Mouse (Mus musculus): Measurements from ENCODE around the gene Bbs12. TPM values are rescaled to one million over a fixed set of nuclear protein-coding genes. Genes with fewer than 3 reads are reported as not detected.
A peak's percentile ranks its signal among the peaks of the same experiment; 100 is the strongest.

Bbs12 gene
- polyA plus RNA-seq, 1 experiment from 2014 or later = 9.8 TPM

- no peak for ATAC-seq (ENCODE audit: insufficient number of reproducible peaks, insufficient read depth, low FRiP score, low TSS enrichment, low read depth)
- 71% methylated on average over 7 of the region's 7 CpGs for WGBS
Observed at GRCm38 (mm10) chr3:37290881-37291541, 21.3 kb upstream of the Bbs12 start.

GRCm38 (mm10) chr3:37291929-37292328 is 20.4 kb upstream of the Bbs12 start:
- Histone ChIP-seq H3K4me1 (replicated peaks) (no peaks in the 10 kb centered on the region), H3K4me3 (replicated peaks) (no peak overlapping the region), H3K36me3 (no peaks in the 10 kb centered on the region), H3K4me2 (no peak overlapping the region), H3K27me3 (no peaks in the 10 kb centered on the region), H3K9me3 (no peaks in the 10 kb centered on the region), H3K9ac (replicated peaks) (no peak overlapping the region), H3K27ac (no peak overlapping the region)
- 64% methylated on average over 2 of the region's 2 CpGs for WGBS
- ATAC-seq (ENCODE audit: insufficient number of reproducible peaks, insufficient read depth, low FRiP score, low TSS enrichment, low read depth) = no peak

More at GRCm38 (mm10) chr3:37290881-37291541, 21.3 kb upstream of the Bbs12 start:
- Histone ChIP-seq H3K36me3 (no peaks in the 10 kb centered on the region), H3K9me3 (no peaks in the 10 kb centered on the region), H3K27me3 (no peaks in the 10 kb centered on the region), H3K4me2 (no peak overlapping the region), H3K4me3 (replicated peaks) (no peak overlapping the region), H3K27ac (no peak overlapping the region), H3K4me1 (replicated peaks) (no peaks in the 10 kb centered on the region), H3K9ac (replicated peaks) (no peak overlapping the region)

- no peak overlapping the region for H3K4me3 ChIP-seq (replicated peaks)
- no peaks in the 10 kb centered on the region for H3K9me3 ChIP-seq
- H3K27ac ChIP-seq = no peak overlapping the region
- H3K9ac ChIP-seq (replicated peaks) = no peak overlapping the region
- no peak overlapping the region for H3K4me2 ChIP-seq
- ATAC-seq (ENCODE audit: insufficient number of reproducible peaks, insufficient read depth, low FRiP score, low TSS enrichment, low read depth) = no peak
- H3K4me1 ChIP-seq (replicated peaks) = no peaks in the 10 kb centered on the region
- no peaks in the 10 kb centered on the region for H3K27me3 ChIP-seq
- WGBS = 68% methylated on average over 2 of the region's 2 CpGs
- H3K36me3 ChIP-seq = no peaks in the 10 kb centered on the region
Observed at GRCm38 (mm10) chr3:37292654-37293053, 19.7 kb upstream of the Bbs12 start.

GRCm38 (mm10) chr3:37299470-37299869 is 12.9 kb upstream of the Bbs12 start:
- no peak overlapping the region for H3K4me2 ChIP-seq
- H3K4me1 ChIP-seq (replicated peaks) = no peaks in the 10 kb centered on the region
- H3K27ac ChIP-seq = no peak overlapping the region
- no peak overlapping the region for H3K9ac ChIP-seq (replicated peaks)
- ATAC-seq (ENCODE audit: insufficient number of reproducible peaks, insufficient read depth, low FRiP score, low TSS enrichment, low read depth) = no peak
- no peaks in the 10 kb centered on the region for H3K27me3 ChIP-seq
- H3K9me3 ChIP-seq = no peaks in the 10 kb centered on the region
- no peak overlapping the region for H3K4me3 ChIP-seq (replicated peaks)
- no peaks in the 10 kb centered on the region for H3K36me3 ChIP-seq
- 80% methylated on average over 3 of the region's 3 CpGs for WGBS

- no peak overlapping the region for H3K4me3 ChIP-seq (replicated peaks)
- H3K9me3 ChIP-seq = peaks cover 6% of the 10 kb centered on the region; the same call in 1 of the 2 replicates
- no peaks in the 10 kb centered on the region for H3K27me3 ChIP-seq
- H3K9ac ChIP-seq (replicated peaks) = no peak overlapping the region
- no peaks in the 10 kb centered on the region for H3K36me3 ChIP-seq
- 43% methylated on average over 12 of the region's 12 CpGs for WGBS
- no peak overlapping the region for H3K27ac ChIP-seq
- H3K4me2 ChIP-seq = no peak overlapping the region
- no peaks in the 10 kb centered on the region for H3K4me1 ChIP-seq (replicated peaks)
- ATAC-seq (ENCODE audit: insufficient number of reproducible peaks, insufficient read depth, low FRiP score, low TSS enrichment, low read depth) = no peak
Observed at GRCm38 (mm10) chr3:37302685-37303084, 9.7 kb upstream of the Bbs12 start.

GRCm38 (mm10) chr3:37303392-37304139 is 8.8 kb upstream of the Bbs12 start:
- H3K9ac ChIP-seq (replicated peaks) = no peak overlapping the region
- no peaks in the 10 kb centered on the region for H3K36me3 ChIP-seq
- H3K4me3 ChIP-seq (replicated peaks) = no peak overlapping the region
- H3K9me3 ChIP-seq = peaks cover 6% of the 10 kb centered on the region; the same call in 1 of the 2 replicates
- ATAC-seq (ENCODE audit: insufficient number of reproducible peaks, insufficient read depth, low FRiP score, low TSS enrichment, low read depth) = no peak
- WGBS = 79% methylated on average over 8 of the region's 8 CpGs
- no peak overlapping the region for H3K27ac ChIP-seq
- no peak overlapping the region for H3K4me2 ChIP-seq
- H3K4me1 ChIP-seq (replicated peaks) = no peaks in the 10 kb centered on the region
- H3K27me3 ChIP-seq = no peaks in the 10 kb centered on the region

GRCm38 (mm10) chr3:37311897-37312369 is 421 bp upstream of the Bbs12 start:
- peak overlapping the region; percentile 86 for H3K9ac ChIP-seq (replicated peaks)
- H3K4me3 ChIP-seq (replicated peaks) = peak overlapping the region; percentile 80
- peak overlapping the region; percentile 85; the same call in 1 of the 2 replicates for H3K27ac ChIP-seq
- WGBS = 2% methylated on average over 10 of the region's 10 CpGs
- peaks cover 8% of the 10 kb centered on the region; the same call in 1 of the 2 replicates for H3K4me1 ChIP-seq (replicated peaks)
- H3K36me3 ChIP-seq = no peaks in the 10 kb centered on the region; the same call in 1 of the 2 replicates
- no peaks in the 10 kb centered on the region for H3K27me3 ChIP-seq
- H3K9me3 ChIP-seq = no peaks in the 10 kb centered on the region
- no peak; the same call in 1 of the 2 replicates for ATAC-seq (ENCODE audit: insufficient number of reproducible peaks, insufficient read depth, low FRiP score, low TSS enrichment, low read depth)
- H3K4me2 ChIP-seq = peak overlapping the region; percentile 67

GRCm38 (mm10) chr3:37313371-37313770 is 1.0 kb downstream of the Bbs12 start:
- no peaks in the 10 kb centered on the region for H3K9me3 ChIP-seq
- peak overlapping the region; percentile 80 for H3K4me3 ChIP-seq (replicated peaks)
- H3K27ac ChIP-seq = no peak overlapping the region
- no peaks in the 10 kb centered on the region; the same call in 1 of the 2 replicates for H3K36me3 ChIP-seq
- H3K4me1 ChIP-seq (replicated peaks) = peaks cover 8% of the 10 kb centered on the region; the same call in 1 of the 2 replicates
- peak overlapping the region; percentile 67 for H3K4me2 ChIP-seq
- WGBS = 58% methylated on average over 1 of the region's 1 CpGs
- ATAC-seq (ENCODE audit: insufficient number of reproducible peaks, insufficient read depth, low FRiP score, low TSS enrichment, low read depth) = no peak
- H3K9ac ChIP-seq (replicated peaks) = no peak overlapping the region; the same call in 1 of the 2 replicates
- no peaks in the 10 kb centered on the region for H3K27me3 ChIP-seq

GRCm38 (mm10) chr3:37316233-37316632 is 3.9 kb downstream of the Bbs12 start:
- Histone ChIP-seq H3K4me3 (replicated peaks) (no peak overlapping the region), H3K4me1 (replicated peaks) (peaks cover 8% of the 10 kb centered on the region; the same call in 1 of the 2 replicates), H3K27me3 (no peaks in the 10 kb centered on the region), H3K27ac (no peak overlapping the region), H3K36me3 (peaks cover 25% of the 10 kb centered on the region), H3K9ac (replicated peaks) (no peak overlapping the region), H3K4me2 (no peak overlapping the region), H3K9me3 (no peaks in the 10 kb centered on the region)
- no peak for ATAC-seq (ENCODE audit: insufficient number of reproducible peaks, insufficient read depth, low FRiP score, low TSS enrichment, low read depth)
- 90% methylated on average over 1 of the region's 1 CpGs for WGBS

- Histone ChIP-seq H3K9ac (replicated peaks) (no peak overlapping the region), H3K27ac (no peak overlapping the region), H3K9me3 (no peaks in the 10 kb centered on the region), H3K27me3 (no peaks in the 10 kb centered on the region), H3K36me3 (peaks cover 20% of the 10 kb centered on the region), H3K4me2 (no peak overlapping the region), H3K4me1 (replicated peaks) (no peaks in the 10 kb centered on the region), H3K4me3 (replicated peaks) (no peak overlapping the region)
- 35% methylated on average over 3 of the region's 3 CpGs for WGBS
- ATAC-seq (ENCODE audit: insufficient number of reproducible peaks, insufficient read depth, low FRiP score, low TSS enrichment, low read depth) = no peak
Observed at GRCm38 (mm10) chr3:37324310-37324709, 12.0 kb downstream of the Bbs12 start.

- Histone ChIP-seq H3K4me3 (replicated peaks) (no peak overlapping the region), H3K4me2 (no peak overlapping the region), H3K9me3 (no peaks in the 10 kb centered on the region), H3K4me1 (replicated peaks) (no peaks in the 10 kb centered on the region), H3K9ac (replicated peaks) (no peak overlapping the region), H3K36me3 (peaks cover 8% of the 10 kb centered on the region; the same call in 1 of the 2 replicates), H3K27me3 (no peaks in the 10 kb centered on the region), H3K27ac (no peak overlapping the region)
- 84% methylated on average over 5 of the region's 5 CpGs for WGBS
- ATAC-seq (ENCODE audit: insufficient number of reproducible peaks, insufficient read depth, low FRiP score, low TSS enrichment, low read depth) = no peak
Observed at GRCm38 (mm10) chr3:37325317-37326112, 13.2 kb downstream of the Bbs12 start.
